Mouse (Mus musculus) ES-Bruce4 (cell line): ENCODE data around the gene Gm21454. TPM values are rescaled to one million over a fixed set of nuclear protein-coding genes. Genes with fewer than 3 reads are reported as not detected.
"Not testable (repeated sequence)": the region's sequence is repeated elsewhere in the genome, so short reads cannot be mapped to it uniquely, and the experiment has no call there.

Source experiments
- H3K27ac ChIP-seq: 2 replicates; pipeline ENCODE4 v1.5.1; 2012; ENCODE audit warnings: low read length, inconsistent platforms; ENCODE audit not compliant: insufficient read depth
- H3K27me3 ChIP-seq: 2 replicates; pipeline ENCODE4 v1.6.1; 2012; ENCODE audit warnings: mild to moderate bottlenecking, low read length, inconsistent platforms; ENCODE audit not compliant: control insufficient read depth, poor library complexity, insufficient read depth, severe bottlenecking
- H3K36me3 ChIP-seq: 2 replicates; pipeline ENCODE4 v1.6.1; 2012; ENCODE audit warnings: inconsistent platforms, mild to moderate bottlenecking, low read length, moderate library complexity; ENCODE audit not compliant: control insufficient read depth, poor library complexity, insufficient read depth, severe bottlenecking
- H3K4me1 ChIP-seq: one replicate; pipeline ENCODE4 v1.8.1; 2011; ENCODE audit warnings: low read length; ENCODE audit not compliant: control insufficient read depth, insufficient read depth
- H3K4me3 ChIP-seq: 2 replicates; pipeline ENCODE4 v1.5.1; 2011; ENCODE audit warnings: low read depth, mild to moderate bottlenecking, low read length
- H3K9ac ChIP-seq: 2 replicates; pipeline ENCODE4 v1.6.1; 2012; ENCODE audit warnings: low read depth, mild to moderate bottlenecking, inconsistent platforms; ENCODE audit not compliant: poor library complexity, severe bottlenecking
- H3K9me3 ChIP-seq: replicated peaks from 2 replicates; pipeline ENCODE4 v1.6.1; 2012; ENCODE audit warnings: mild to moderate bottlenecking, low read length, inconsistent platforms; ENCODE audit not compliant: control insufficient read depth, poor library complexity, insufficient read depth, severe bottlenecking
- polyA plus RNA-seq: library from polyadenylated mRNA; stranded (reverse); fragments of >200 nt; gene quantifications from 2 replicates; pipeline ENCODE4 v1.2.4, GENCODE M21; 2011; ENCODE audit warnings: low read depth; ENCODE audit not compliant: missing spikeins, insufficient read depth, insufficient read length

Gm21454 gene
- not detected in 2 replicates for polyA plus RNA-seq

DNA sequence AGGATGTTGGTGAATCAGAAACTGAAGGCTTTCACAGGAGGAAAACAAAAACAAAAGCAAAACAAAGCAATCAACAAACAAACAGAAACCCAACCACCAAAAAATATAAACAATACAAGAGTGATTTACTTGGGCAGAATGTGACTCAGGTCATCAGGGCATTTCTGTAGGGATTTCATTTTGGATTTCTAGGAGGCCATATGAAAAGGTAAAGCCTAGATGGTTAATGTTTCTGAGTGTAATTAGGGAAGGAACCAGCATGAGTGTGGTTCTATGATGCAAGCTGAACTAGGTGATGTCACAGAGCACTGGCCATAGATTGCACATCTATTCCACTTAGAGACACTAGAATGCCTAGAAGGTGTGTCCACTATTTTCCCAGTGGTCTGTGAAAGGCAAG, at the start of gene Gm21454, which contains the start of gene Gm21440:
Gene Gm21454, plus strand, starts transcription at position 352 of the 400 bp plus-strand sequence.
Gene Gm21440, plus strand, starts transcription at position 301 of the 400 bp plus-strand sequence.
- not testable (repeated sequence) for H3K27me3 ChIP-seq, H3K27ac ChIP-seq, H3K9ac ChIP-seq, H3K9me3 ChIP-seq, H3K4me3 ChIP-seq, H3K4me1 ChIP-seq, H3K36me3 ChIP-seq

DNA sequence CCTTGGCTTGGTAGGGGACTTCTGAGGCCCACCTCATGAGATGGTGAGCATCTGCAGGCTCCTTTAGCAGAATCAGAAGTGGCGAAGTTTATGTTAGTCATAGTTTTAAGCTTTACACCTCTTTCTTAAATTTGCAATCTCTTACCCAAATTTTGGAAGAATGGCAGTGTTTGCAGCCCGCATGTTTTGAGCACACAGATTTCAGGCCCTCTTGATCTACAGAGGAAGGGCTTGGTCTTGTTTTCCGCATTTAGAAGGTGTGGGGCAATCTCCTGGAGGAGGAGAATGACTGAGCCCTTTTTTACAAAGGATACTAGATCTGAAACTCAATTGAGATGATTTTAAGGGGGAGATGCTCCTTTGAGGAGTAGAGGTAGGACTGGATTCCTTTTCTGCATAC, 28.4 kb upstream of the Gm21454 start, which contains the start of gene Gm21828:
Gene Gm21828, minus strand, starts transcription at position 101 of the 400 bp plus-strand sequence.
- H3K36me3 ChIP-seq, H3K9ac ChIP-seq, H3K4me3 ChIP-seq, H3K27me3 ChIP-seq, H3K27ac ChIP-seq, H3K9me3 ChIP-seq, H3K4me1 ChIP-seq: not testable (repeated sequence)

DNA sequence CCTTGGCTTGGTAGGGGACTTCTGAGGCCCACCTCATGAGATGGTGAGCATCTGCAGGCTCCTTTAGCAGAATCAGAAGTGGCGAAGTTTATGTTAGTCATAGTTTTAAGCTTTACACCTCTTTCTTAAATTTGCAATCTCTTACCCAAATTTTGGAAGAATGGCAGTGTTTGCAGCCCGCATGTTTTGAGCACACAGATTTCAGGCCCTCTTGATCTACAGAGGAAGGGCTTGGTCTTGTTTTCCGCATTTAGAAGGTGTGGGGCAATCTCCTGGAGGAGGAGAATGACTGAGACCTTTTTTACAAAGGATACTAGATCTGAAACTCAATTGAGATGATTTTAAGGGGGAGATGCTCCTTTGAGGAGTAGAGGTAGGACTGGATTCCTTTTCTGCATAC, 96.7 kb downstream of the Gm21454 start, which contains the start of gene Gm21725:
Gene Gm21725, minus strand, starts transcription at position 101 of the 400 bp plus-strand sequence.
- not testable (repeated sequence) for H3K9ac ChIP-seq, H3K27me3 ChIP-seq, H3K9me3 ChIP-seq, H3K4me3 ChIP-seq, H3K4me1 ChIP-seq, H3K27ac ChIP-seq, H3K36me3 ChIP-seq

Other genes starting within 250 kb of the Gm21454 start
- gene Gm20807, start 209.6 kb upstream of the Gm21454 start, polyA plus RNA-seq = not detected in 2 replicates
- gene Gm21891, start 119.0 kb upstream of the Gm21454 start, polyA plus RNA-seq = not detected in 2 replicates
- gene Gm21425, start 90.5 kb upstream of the Gm21454 start, polyA plus RNA-seq = not detected in 2 replicates
- gene Gm21828, start 28.5 kb upstream of the Gm21454 start, polyA plus RNA-seq = not detected in 2 replicates
- not detected in 2 replicates for gene Gm21440, start 51 bp upstream of the Gm21454 start, polyA plus RNA-seq
- gene Gm21725, start 96.6 kb downstream of the Gm21454 start, polyA plus RNA-seq = not detected in 2 replicates
- not detected in 2 replicates for gene Gm21866, start 213.1 kb downstream of the Gm21454 start, polyA plus RNA-seq
- not detected in 2 replicates for gene Gm20773, start 241.6 kb downstream of the Gm21454 start, polyA plus RNA-seq